Mouse (Mus musculus): ENCODE results near the gene Rab3gap2. TPM values are rescaled to one million over a fixed set of nuclear protein-coding genes. Genes with fewer than 3 reads are reported as not detected.
A peak's percentile ranks its signal among the peaks of the same experiment; 100 is the strongest.

Rab3gap2 gene
- polyA plus RNA-seq, 1 experiment from 2014 or later = 21.0 TPM

DNA sequence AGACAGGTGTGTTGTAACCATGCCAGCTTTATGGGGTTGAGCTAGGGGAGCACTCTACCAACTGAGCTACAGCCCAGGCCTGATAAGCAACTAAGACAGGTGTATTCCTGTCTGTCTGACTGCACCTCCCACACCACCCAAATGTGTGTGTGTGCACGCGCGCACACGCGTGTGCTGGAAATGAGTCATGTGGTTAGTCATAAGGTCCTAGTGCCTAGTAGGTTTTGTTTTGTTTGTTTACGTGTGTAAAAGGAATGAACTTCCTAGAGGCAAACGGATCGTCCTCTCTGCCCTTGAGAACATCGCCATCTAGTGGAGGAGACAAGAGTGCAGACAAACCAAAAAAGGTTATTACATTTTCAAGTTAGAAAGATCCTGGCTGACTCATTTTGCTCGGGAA lies 10.4 kb upstream of the Rab3gap2 start:
- no peak overlapping the region for H3K4me3 ChIP-seq (ENCODE audit: low read depth, low read length)
- no peaks in the 10 kb centered on the region for H3K4me1 ChIP-seq (ENCODE audit: control insufficient read depth, insufficient read depth, low read length)
- ATAC-seq (ENCODE audit: low FRiP score) (peak; percentile 70), DNase-seq (ENCODE audit: low spot score, missing footprints) (peak; percentile 90)
- H3K27ac ChIP-seq (ENCODE audit: low read depth, low read length) = no peak overlapping the region
- H3K9ac ChIP-seq (ENCODE audit: low read length) = no peak overlapping the region
- WGBS = 18% methylated on average over 10 of the region's 10 CpGs
- no peaks in the 10 kb centered on the region for H3K36me3 ChIP-seq (ENCODE audit: control insufficient read depth, insufficient read depth, low read length)
- H3K9me3 ChIP-seq (ENCODE audit: control insufficient read depth, low read length) = no peaks in the 10 kb centered on the region
- H3K4me2 ChIP-seq = no peak overlapping the region
- no peaks in the 10 kb centered on the region for H3K27me3 ChIP-seq (ENCODE audit: control insufficient read depth, insufficient read depth, low read length)

- 79% methylated on average over 3 of the region's 3 CpGs for WGBS
- H3K27ac ChIP-seq (ENCODE audit: low read depth, low read length) = no peak overlapping the region
- no peak for ATAC-seq (ENCODE audit: low FRiP score)
- peaks cover 2% of the 10 kb centered on the region; the same call in 1 of the 2 replicates for H3K4me1 ChIP-seq (ENCODE audit: control insufficient read depth, insufficient read depth, low read length)
- H3K9ac ChIP-seq (ENCODE audit: low read length) = no peak overlapping the region
- no peaks in the 10 kb centered on the region for H3K27me3 ChIP-seq (ENCODE audit: control insufficient read depth, insufficient read depth, low read length)
- no peak overlapping the region for H3K4me3 ChIP-seq (ENCODE audit: low read depth, low read length)
- no peaks in the 10 kb centered on the region for H3K36me3 ChIP-seq (ENCODE audit: control insufficient read depth, insufficient read depth, low read length)
- no peak for DNase-seq (ENCODE audit: low spot score, missing footprints)
- H3K4me2 ChIP-seq = no peak overlapping the region
- no peaks in the 10 kb centered on the region for H3K9me3 ChIP-seq (ENCODE audit: control insufficient read depth, low read length)
Measured at GRCm38 (mm10) chr1:185196323-185196722, 7.6 kb upstream of the Rab3gap2 start.

- H3K9ac ChIP-seq (ENCODE audit: low read length) = peak overlapping the region; percentile 32; the same call in 1 of the 2 replicates
- no peaks in the 10 kb centered on the region for H3K9me3 ChIP-seq (ENCODE audit: control insufficient read depth, low read length)
- DNase-seq (ENCODE audit: low spot score, missing footprints) (peak; percentile 89), ATAC-seq (ENCODE audit: low FRiP score) (no peak)
- no peak overlapping the region; the same call in 1 of the 2 replicates for H3K4me2 ChIP-seq
- 48% methylated on average over 22 of the region's 22 CpGs for WGBS
- no peak overlapping the region for H3K4me3 ChIP-seq (ENCODE audit: low read depth, low read length)
- H3K27me3 ChIP-seq (ENCODE audit: control insufficient read depth, insufficient read depth, low read length) = no peaks in the 10 kb centered on the region
- no peaks in the 10 kb centered on the region for H3K36me3 ChIP-seq (ENCODE audit: control insufficient read depth, insufficient read depth, low read length)
- H3K27ac ChIP-seq (ENCODE audit: low read depth, low read length) = peak overlapping the region; percentile 33
- H3K4me1 ChIP-seq (ENCODE audit: control insufficient read depth, insufficient read depth, low read length) = peaks cover 16% of the 10 kb centered on the region
Measured at GRCm38 (mm10) chr1:185200571-185201395, 3.1 kb upstream of the Rab3gap2 start.

- H3K4me2 ChIP-seq = no peak overlapping the region
- 83% methylated on average over 2 of the region's 2 CpGs for WGBS
- H3K27ac ChIP-seq (ENCODE audit: low read depth, low read length) = no peak overlapping the region
- H3K9ac ChIP-seq (ENCODE audit: low read length) = no peak overlapping the region
- H3K4me3 ChIP-seq (ENCODE audit: low read depth, low read length) = no peak overlapping the region
- no peaks in the 10 kb centered on the region for H3K27me3 ChIP-seq (ENCODE audit: control insufficient read depth, insufficient read depth, low read length)
- H3K9me3 ChIP-seq (ENCODE audit: control insufficient read depth, low read length) = no peaks in the 10 kb centered on the region
- ATAC-seq (ENCODE audit: low FRiP score) (no peak), DNase-seq (ENCODE audit: low spot score, missing footprints) (no peak)
- peaks cover 16% of the 10 kb centered on the region for H3K4me1 ChIP-seq (ENCODE audit: control insufficient read depth, insufficient read depth, low read length)
- H3K36me3 ChIP-seq (ENCODE audit: control insufficient read depth, insufficient read depth, low read length) = no peaks in the 10 kb centered on the region
Measured at GRCm38 (mm10) chr1:185201994-185202393, 1.9 kb upstream of the Rab3gap2 start.

- no peaks in the 10 kb centered on the region for H3K27me3 ChIP-seq (ENCODE audit: control insufficient read depth, insufficient read depth, low read length)
- ATAC-seq (ENCODE audit: low FRiP score) = no peak
- 6% methylated on average over 23 of the region's 23 CpGs for WGBS
- H3K4me1 ChIP-seq (ENCODE audit: control insufficient read depth, insufficient read depth, low read length) = peaks cover 16% of the 10 kb centered on the region
- H3K4me2 ChIP-seq = peak overlapping the region; percentile 92
- H3K9me3 ChIP-seq (ENCODE audit: control insufficient read depth, low read length) = no peaks in the 10 kb centered on the region
- H3K9ac ChIP-seq (ENCODE audit: low read length) = peak overlapping the region; percentile 83
- no peaks in the 10 kb centered on the region for H3K36me3 ChIP-seq (ENCODE audit: control insufficient read depth, insufficient read depth, low read length)
- peak; percentile 91 for DNase-seq (ENCODE audit: low spot score, missing footprints)
- peak overlapping the region; percentile 87 for H3K4me3 ChIP-seq (ENCODE audit: low read depth, low read length)
- H3K27ac ChIP-seq (ENCODE audit: low read depth, low read length) = peak overlapping the region; percentile 0; the same call in 1 of the 2 replicates
Measured at GRCm38 (mm10) chr1:185203196-185203908, 565 bp upstream of the Rab3gap2 start.

DNA sequence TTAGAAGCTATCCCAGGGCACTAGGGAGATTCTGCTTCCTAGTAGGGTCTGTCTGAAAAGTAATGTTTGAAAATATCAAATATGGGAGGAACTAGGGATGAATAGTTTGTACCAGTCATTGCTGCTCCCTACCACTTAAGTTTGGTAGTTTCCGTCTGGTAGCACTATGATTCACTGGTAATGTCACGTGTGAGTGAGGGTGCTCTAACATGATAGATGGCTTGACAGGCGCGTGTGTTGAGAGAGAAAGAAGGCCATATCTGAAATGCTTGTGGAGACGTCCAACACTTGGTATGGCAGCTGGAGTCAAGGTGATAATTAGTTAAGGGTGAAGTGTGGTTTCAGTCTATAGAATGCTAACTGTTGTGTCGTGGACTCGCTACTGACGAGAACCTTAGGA lies 1.2 kb downstream of the Rab3gap2 start:
- H3K4me1 ChIP-seq (ENCODE audit: control insufficient read depth, insufficient read depth, low read length) = peaks cover 16% of the 10 kb centered on the region
- H3K4me2 ChIP-seq = peak overlapping the region; percentile 92; the same call in 1 of the 2 replicates
- ATAC-seq (ENCODE audit: low FRiP score) (no peak), DNase-seq (ENCODE audit: low spot score, missing footprints) (no peak)
- no peaks in the 10 kb centered on the region for H3K27me3 ChIP-seq (ENCODE audit: control insufficient read depth, insufficient read depth, low read length)
- H3K27ac ChIP-seq (ENCODE audit: low read depth, low read length) = no peak overlapping the region
- H3K36me3 ChIP-seq (ENCODE audit: control insufficient read depth, insufficient read depth, low read length) = no peaks in the 10 kb centered on the region
- no peak overlapping the region for H3K4me3 ChIP-seq (ENCODE audit: low read depth, low read length)
- H3K9ac ChIP-seq (ENCODE audit: low read length) = no peak overlapping the region
- WGBS = 85% methylated on average over 8 of the region's 8 CpGs
- H3K9me3 ChIP-seq (ENCODE audit: control insufficient read depth, low read length) = no peaks in the 10 kb centered on the region

DNA sequence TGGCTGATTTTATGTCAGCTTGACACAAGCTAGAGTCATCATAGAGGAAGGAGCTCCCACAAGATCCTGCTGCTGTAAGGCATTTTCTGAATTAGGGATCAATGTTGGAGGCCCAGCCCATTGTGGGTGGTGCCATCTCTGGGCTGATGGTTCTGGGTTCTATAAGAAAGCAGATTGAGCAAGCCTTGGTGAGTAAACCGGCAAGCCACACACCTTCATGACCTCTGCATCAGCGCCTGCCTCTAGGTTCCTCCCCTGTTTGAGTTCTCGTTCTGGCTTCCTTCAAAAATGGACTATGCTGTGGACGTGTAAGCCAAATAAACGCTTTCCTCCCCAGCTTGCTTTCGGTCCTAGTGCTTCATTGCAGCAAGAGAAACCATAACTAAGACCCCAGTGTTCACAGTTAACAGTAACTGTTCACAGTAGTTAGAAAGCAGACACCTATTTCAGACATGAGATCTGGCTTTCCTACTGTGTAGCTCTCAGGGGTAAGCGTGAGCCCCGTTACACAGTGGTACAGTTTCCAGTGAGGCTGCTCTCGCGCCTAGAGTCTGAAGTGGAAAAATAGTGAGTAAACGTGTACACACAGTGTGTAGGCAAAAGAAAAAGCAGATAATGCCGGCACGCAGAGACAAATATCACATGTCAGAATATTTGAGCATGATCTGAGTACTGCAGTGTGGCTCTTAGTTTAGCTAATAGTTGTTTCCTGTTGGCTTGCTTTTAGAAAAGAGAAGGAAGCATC lies 4.1 kb downstream of the Rab3gap2 start:
- 93% methylated on average over 13 of the region's 13 CpGs for WGBS
- H3K27ac ChIP-seq (ENCODE audit: low read depth, low read length) = no peak overlapping the region
- peaks cover 12% of the 10 kb centered on the region for H3K4me1 ChIP-seq (ENCODE audit: control insufficient read depth, insufficient read depth, low read length)
- H3K4me3 ChIP-seq (ENCODE audit: low read depth, low read length) = no peak overlapping the region
- ATAC-seq (ENCODE audit: low FRiP score) (no peak), DNase-seq (ENCODE audit: low spot score, missing footprints) (no peak)
- no peak overlapping the region for H3K4me2 ChIP-seq
- no peak overlapping the region for H3K9ac ChIP-seq (ENCODE audit: low read length)
- H3K36me3 ChIP-seq (ENCODE audit: control insufficient read depth, insufficient read depth, low read length) = no peaks in the 10 kb centered on the region
- no peaks in the 10 kb centered on the region for H3K9me3 ChIP-seq (ENCODE audit: control insufficient read depth, low read length)
- H3K27me3 ChIP-seq (ENCODE audit: control insufficient read depth, insufficient read depth, low read length) = no peaks in the 10 kb centered on the region

GRCm38 (mm10) chr1:185208766-185209165 lies 4.8 kb downstream of the Rab3gap2 start:
- no peaks in the 10 kb centered on the region for H3K27me3 ChIP-seq (ENCODE audit: control insufficient read depth, insufficient read depth, low read length)
- ATAC-seq (ENCODE audit: low FRiP score) = no peak
- 90% methylated on average over 8 of the region's 8 CpGs for whole genome bisulfite sequencing
- H3K9me3 ChIP-seq (ENCODE audit: control insufficient read depth, low read length) = no peaks in the 10 kb centered on the region
- no peak overlapping the region for H3K9ac ChIP-seq (ENCODE audit: low read length)
- peaks cover 10% of the 10 kb centered on the region for H3K4me1 ChIP-seq (ENCODE audit: control insufficient read depth, insufficient read depth, low read length)
- no peak for DNase-seq (ENCODE audit: low spot score, missing footprints)
- no peak overlapping the region for H3K27ac ChIP-seq (ENCODE audit: low read depth, low read length)
- no peaks in the 10 kb centered on the region for H3K36me3 ChIP-seq (ENCODE audit: control insufficient read depth, insufficient read depth, low read length)
- H3K4me2 ChIP-seq = no peak overlapping the region
- no peak overlapping the region for H3K4me3 ChIP-seq (ENCODE audit: low read depth, low read length)
